Mouse (Mus musculus): ENCODE results near the gene Npb. TPM values are rescaled to one million over a fixed set of nuclear protein-coding genes. Genes with fewer than 3 reads are reported as not detected.
A peak's percentile ranks its signal among the peaks of the same experiment; 100 is the strongest.
"Not testable (repeated sequence)": the region's sequence is repeated elsewhere in the genome, so short reads cannot be mapped to it uniquely, and the experiment has no call there.

Gene Npb
- polyA plus RNA-seq (2016; fragmentation: Nextera tagmentation; extraction: Ambion mirVana): 5.0 and 6.6 TPM in 2 replicates

DNA sequence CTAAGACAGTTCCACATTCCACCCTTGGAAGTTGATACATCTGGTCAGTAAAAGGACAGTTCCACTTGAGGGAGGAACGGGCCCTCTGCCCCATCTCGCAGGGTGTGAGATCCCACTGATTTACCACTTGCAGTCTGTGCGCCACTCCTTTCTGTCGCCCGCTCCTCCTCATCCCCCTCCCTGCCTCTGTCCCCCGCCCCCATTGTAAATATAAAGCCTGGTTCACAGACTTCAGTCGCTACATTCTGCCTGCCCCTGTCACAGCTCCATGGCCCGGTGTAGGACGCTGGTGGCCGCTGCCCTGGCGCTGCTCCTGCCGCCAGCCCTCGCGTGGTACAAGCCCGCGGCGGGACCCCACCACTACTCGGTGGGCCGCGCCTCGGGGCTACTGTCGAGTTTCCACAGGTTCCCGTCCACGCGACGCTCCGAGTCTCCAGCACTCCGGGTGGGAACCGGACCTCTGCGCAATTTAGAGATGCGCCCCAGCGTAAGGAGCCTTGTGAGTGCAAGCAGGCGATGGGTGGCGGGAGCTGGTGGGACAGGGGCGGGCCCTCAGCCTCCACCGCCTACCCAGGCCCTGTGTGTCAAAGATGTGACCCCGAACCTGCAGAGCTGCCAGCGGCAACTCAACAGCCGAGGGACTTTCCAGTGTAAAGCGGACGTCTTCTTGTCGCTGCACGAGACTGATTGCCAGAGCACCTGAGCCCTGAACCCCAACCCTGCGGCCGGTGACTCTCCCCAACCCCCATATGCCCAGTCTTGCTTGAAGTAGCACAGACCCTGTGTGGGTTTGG is at the start of gene Npb:
TSS of gene Npb (plus strand) at position 237 of the 794 bp plus-strand sequence.
- whole genome bisulfite sequencing (ENCODE audit: insufficient replicate concordance): 23% methylated on average over 45 of the region's 45 CpGs
- Histone ChIP-seq H3K4me2 (peak within 1 kb of the TSS; percentile 60), H3K27ac (peak within 1 kb of the TSS; percentile 29), H3K27me3 (replicated peaks) (peaks cover 22% of the 10 kb centered on the region), H3K4me1 (peaks cover 49% of the 10 kb centered on the region), H3K9me3 (replicated peaks) (no peaks in the 10 kb centered on the region), H3K36me3 (peaks cover 79% of the 10 kb centered on the region), H3K4me3 (peak within 1 kb of the TSS; percentile 38), H3K9ac (peak within 1 kb of the TSS; percentile 33; the same call in 1 of the 2 replicates)
- no peak for ATAC-seq

DNA sequence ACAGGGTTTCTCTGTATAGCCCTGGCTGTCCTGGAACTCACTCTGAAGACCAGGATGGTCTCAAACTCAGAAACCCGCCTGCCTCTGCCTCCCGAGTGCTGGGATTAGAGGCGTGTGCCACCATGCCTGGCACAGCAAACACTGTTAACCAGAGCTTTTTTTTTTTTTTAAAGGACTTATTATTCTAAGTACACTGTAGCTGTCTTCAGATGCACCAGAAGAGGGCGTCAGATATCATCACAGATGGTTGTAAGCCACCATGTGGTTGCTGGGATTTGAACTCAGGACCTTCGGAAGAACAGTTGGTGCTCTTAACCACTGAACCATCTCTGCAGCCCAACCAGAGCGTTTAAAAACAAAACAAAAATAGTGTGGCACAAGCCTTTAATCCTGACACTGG is 49.4 kb upstream of the Npb start:
- 72% methylated on average over 6 of the region's 6 CpGs for WGBS (ENCODE audit: insufficient replicate concordance)
- H3K4me1 ChIP-seq; H3K9me3 ChIP-seq (replicated peaks); H3K4me2 ChIP-seq; H3K4me3 ChIP-seq; H3K27ac ChIP-seq; H3K27me3 ChIP-seq (replicated peaks); H3K9ac ChIP-seq; ATAC-seq: not testable (repeated sequence)
- H3K36me3 ChIP-seq: peaks cover 51% of the 10 kb centered on the region

DNA sequence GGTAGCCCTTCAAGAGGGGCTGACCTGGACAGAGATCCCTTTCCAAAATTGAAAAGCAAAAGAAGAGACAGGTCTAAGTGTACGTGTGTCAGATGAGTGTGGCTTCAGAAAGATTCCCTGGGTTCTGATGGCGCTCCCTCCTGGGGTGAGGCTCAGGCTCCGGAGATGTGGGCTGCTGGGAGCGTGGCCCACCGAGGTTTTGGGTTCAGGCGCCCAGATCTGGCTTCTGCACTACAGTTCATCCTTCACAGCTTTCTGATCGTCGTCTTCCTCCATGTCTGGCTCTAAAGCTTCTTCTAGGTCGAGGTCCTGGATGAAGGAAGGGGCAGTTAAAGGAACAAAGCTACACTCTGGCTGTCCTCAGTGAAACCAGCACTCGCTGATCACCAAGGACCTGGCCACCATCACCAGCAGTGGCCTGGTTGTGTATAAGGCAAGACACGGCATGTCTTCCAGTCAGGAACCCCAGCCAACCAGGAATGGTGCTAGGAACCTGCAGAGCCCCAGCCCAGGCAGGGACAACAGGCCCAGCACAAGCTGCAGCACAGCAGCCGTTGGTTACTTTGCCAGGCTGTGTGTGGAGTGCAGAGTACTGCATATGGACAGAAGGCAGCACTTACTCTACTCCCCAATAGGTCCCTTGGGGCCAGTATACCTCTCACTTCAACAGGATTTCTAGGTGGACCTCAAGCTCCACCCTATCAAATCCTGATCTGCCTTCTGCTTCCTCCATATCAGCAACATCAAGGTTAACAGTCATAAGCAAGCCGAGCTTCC is 47.1 kb upstream of the Npb start:
- Histone ChIP-seq H3K4me3 (no peak overlapping the region), H3K4me2 (no peak overlapping the region), H3K9me3 (replicated peaks) (no peaks in the 10 kb centered on the region), H3K27me3 (replicated peaks) (no peaks in the 10 kb centered on the region), H3K4me1 (no peaks in the 10 kb centered on the region), H3K27ac (no peak overlapping the region), H3K9ac (no peak overlapping the region), H3K36me3 (peaks cover 74% of the 10 kb centered on the region)
- 75% methylated on average over 13 of the region's 13 CpGs for WGBS (ENCODE audit: insufficient replicate concordance)
- ATAC-seq: no peak

DNA sequence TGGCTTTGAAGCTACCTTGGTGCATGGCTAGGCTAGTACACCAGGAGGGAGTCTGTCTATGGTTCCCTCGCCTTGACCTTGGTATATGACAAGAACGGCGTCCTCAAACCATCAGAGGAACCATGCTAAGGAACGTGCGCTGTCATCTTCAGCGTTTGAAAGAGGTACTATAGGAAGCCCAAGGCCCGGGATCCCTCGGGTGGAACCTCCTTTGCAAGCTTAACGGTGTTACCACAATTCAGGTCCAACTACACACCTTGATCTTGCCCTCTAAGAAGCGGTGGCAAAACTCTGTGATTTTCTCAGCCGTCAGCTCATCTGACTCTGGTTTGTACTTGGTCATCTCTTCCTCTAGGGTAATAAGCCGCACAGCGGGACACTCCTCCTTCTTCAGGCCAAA is 45.3 kb upstream of the Npb start:
- Histone ChIP-seq H3K27ac (no peak overlapping the region), H3K9ac (no peak overlapping the region), H3K4me1 (no peaks in the 10 kb centered on the region), H3K27me3 (replicated peaks) (no peaks in the 10 kb centered on the region), H3K36me3 (peaks cover 92% of the 10 kb centered on the region), H3K9me3 (replicated peaks) (no peaks in the 10 kb centered on the region), H3K4me2 (no peak overlapping the region), H3K4me3 (no peak overlapping the region)
- 86% methylated on average over 13 of the region's 13 CpGs for WGBS (ENCODE audit: insufficient replicate concordance)
- ATAC-seq: no peak

DNA sequence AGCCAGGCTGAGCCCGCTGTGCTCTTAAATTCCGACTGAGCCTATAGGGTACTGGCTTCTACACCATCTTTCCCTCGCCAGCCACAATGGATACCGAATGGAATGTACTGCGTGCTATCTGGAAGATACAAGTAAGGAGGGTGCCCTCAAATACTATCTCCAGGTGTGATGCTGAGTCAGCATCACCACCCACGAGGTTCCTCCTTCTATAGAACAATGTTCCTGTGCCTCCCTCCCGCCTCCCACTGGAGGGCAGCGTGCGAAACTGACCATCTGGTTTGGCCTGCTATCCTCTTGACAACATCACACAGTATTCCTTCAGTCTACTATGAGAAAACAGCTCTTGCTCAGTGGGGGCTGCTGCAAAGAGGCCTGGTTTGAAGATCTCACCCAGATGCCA is 43.2 kb upstream of the Npb start:
- no peak overlapping the region for H3K27ac ChIP-seq
- 86% methylated on average over 9 of the region's 9 CpGs for WGBS (ENCODE audit: insufficient replicate concordance)
- ATAC-seq: no peak
- H3K9me3 ChIP-seq (replicated peaks): no peaks in the 10 kb centered on the region
- H3K27me3 ChIP-seq (replicated peaks): no peaks in the 10 kb centered on the region
- no peak overlapping the region for H3K4me2 ChIP-seq
- H3K4me1 ChIP-seq: peaks cover 3% of the 10 kb centered on the region; the same call in 1 of the 2 replicates
- no peak overlapping the region for H3K9ac ChIP-seq
- H3K4me3 ChIP-seq: no peak overlapping the region
- peaks cover 99% of the 10 kb centered on the region for H3K36me3 ChIP-seq

DNA sequence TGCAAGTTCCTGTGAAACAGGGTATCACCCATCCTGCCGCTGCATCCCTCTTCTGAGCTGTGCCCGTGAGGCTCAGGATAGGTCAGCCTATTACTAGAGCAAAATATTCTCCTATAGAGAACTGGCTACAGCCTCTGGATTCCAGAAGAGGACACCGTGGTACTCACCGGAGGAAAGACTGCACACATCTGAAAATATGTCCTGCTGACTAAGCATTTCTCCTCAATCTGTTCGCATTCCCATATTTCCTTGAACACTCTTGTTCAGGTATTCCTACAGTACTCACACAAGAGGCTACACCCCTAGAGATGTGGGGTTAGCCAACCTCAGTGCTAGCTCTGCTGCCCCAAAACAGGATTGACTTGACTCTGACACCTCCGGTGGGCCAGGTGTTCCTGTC is 40.0 kb upstream of the Npb start:
- Histone ChIP-seq H3K4me2 (no peak overlapping the region), H3K36me3 (peaks cover 82% of the 10 kb centered on the region), H3K27ac (no peak overlapping the region), H3K4me3 (no peak overlapping the region), H3K9ac (no peak overlapping the region), H3K4me1 (peaks cover 26% of the 10 kb centered on the region), H3K9me3 (replicated peaks) (no peaks in the 10 kb centered on the region), H3K27me3 (replicated peaks) (no peaks in the 10 kb centered on the region)
- ATAC-seq: no peak
- 90% methylated on average over 6 of the region's 6 CpGs for WGBS (ENCODE audit: insufficient replicate concordance)

DNA sequence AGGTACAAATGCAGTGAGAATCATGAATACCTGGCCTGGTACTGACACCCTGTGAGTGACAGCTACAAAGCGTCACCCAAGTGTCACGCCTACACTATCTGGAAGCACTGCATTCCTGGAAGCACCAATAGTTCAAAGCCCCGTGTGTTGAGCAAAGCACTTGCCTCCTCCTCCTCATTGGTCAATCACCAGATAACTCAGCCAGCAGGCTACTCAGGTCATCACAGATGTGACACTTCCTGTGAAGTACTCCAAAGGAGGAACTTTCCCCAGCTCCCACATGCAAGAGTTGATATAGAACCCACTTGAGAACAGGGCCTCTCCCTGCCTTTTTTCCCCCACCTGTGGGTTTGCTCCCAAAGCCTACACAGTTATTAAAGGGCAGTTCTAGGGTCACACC is 37.2 kb upstream of the Npb start:
- WGBS (ENCODE audit: insufficient replicate concordance): 30% methylated on average over 3 of the region's 3 CpGs
- peaks cover 39% of the 10 kb centered on the region for H3K4me1 ChIP-seq
- H3K27me3 ChIP-seq (replicated peaks): no peaks in the 10 kb centered on the region
- peak overlapping the region; percentile 95 for H3K9ac ChIP-seq
- peak overlapping the region; percentile 93 for H3K4me3 ChIP-seq
- H3K9me3 ChIP-seq (replicated peaks): no peaks in the 10 kb centered on the region
- H3K36me3 ChIP-seq: peaks cover 54% of the 10 kb centered on the region
- peak overlapping the region; percentile 96 for H3K4me2 ChIP-seq
- no peak for ATAC-seq
- peak overlapping the region; percentile 90; the same call in 1 of the 2 replicates for H3K27ac ChIP-seq

DNA sequence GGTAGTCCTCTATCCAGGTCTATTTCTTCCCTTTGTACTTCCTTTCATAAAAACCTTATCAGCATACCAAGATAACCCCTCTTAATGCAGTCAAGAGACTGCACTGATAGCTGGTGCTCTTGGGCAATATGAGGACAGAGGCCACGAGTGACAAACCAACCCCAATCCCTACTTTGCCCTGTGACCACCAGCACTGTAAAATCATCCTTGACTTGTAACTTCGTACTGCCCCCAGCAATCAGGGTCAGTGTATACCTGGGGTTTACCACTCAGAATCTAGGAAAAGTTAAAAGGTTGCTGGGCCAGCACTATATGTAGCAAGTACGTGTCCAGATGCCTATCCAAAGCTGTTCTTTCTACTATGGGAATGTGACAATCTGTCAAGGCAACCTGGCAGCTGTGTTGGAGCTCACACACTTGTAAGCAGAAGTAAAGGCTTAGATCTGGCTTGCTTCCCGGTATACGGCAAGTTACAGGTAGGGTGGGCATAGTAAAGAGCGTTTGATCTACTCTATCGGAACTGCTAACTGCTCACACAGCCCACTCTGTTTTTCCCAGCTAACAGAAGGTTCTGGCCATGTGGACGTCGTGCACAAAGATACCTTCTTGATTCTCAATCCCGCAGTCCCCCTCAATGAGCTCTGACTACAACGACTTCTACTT is 36.4 kb upstream of the Npb start:
- WGBS (ENCODE audit: insufficient replicate concordance): 5% methylated on average over 11 of the region's 11 CpGs
- peaks cover 44% of the 10 kb centered on the region for H3K4me1 ChIP-seq
- peak overlapping the region; percentile 95 for H3K9ac ChIP-seq
- H3K4me3 ChIP-seq: peak overlapping the region; percentile 93
- H3K4me2 ChIP-seq: peak overlapping the region; percentile 96
- no peaks in the 10 kb centered on the region for H3K9me3 ChIP-seq (replicated peaks)
- H3K36me3 ChIP-seq: peaks cover 51% of the 10 kb centered on the region
- H3K27me3 ChIP-seq (replicated peaks): no peaks in the 10 kb centered on the region
- no peak for ATAC-seq
- peak overlapping the region; percentile 90 for H3K27ac ChIP-seq

DNA sequence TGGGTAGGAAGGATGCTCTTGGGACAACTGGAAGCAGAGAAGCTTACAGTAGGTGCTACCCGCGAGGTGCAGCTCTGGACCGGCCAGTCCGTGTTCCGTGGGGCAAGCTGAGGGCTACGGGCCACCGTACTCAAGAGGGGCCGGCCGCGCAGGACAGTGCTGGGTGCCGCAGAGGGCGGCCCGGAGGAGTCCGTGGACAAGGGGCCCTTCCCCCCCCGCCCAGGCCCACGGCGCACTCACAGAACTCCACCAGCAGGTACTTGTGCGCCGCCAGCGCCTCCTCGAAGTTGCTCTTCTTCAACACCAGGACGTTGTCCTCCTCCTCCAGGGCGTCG is 35.9 kb upstream of the Npb start:
- H3K36me3 ChIP-seq: peaks cover 51% of the 10 kb centered on the region
- ATAC-seq: peak; percentile 13
- 0% methylated on average over 19 of the region's 24 CpGs for WGBS (ENCODE audit: insufficient replicate concordance)

DNA sequence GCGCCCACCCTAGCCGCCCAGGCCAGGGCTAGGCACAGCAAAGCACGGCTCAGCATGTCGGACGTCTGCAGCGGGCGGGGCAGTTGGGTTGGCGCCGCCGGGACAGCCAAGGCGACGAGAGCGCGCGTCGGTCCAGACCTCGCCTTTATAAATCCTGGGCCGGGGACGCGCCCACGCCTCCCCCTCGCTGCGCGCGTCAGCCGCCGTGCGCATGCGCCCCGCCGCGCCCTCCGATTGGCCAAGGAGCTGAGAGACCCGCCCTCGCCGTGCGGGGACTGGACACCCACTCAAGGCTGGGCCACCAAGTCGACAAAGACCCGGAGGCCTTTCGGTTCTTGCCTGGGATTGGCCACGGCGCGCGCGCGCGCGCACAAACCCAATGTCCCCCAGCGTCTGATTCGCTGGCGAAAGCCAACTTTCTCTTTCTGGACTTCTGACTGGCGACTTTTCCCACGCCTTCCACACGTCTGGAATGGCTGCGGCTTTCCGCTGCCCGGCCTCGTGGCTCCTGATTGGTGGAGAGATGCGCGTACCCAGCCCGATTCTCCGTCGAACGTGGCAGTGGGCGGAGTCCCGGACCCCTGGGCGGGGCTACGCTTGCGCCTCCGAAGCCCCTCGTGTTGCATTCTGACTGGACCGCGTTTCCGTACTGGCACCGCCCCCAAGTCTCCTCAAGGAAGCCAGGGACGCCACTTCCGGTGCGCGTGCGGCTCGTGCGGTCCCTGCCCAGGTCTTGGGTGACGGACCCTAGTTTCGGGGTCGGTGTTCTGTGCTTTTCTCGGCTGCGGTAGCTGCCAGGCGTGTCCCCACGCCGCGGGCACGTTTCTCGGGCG is 35.3 kb upstream of the Npb start, which contains the start of gene P4hb:
TSS of gene P4hb (minus strand) at position 502 of the 833 bp plus-strand sequence.
- Histone ChIP-seq H3K27ac (peak within 1 kb of the TSS; percentile 90), H3K9me3 (replicated peaks) (no peaks in the 10 kb centered on the region), H3K9ac (peak within 1 kb of the TSS; percentile 95), H3K36me3 (peaks cover 51% of the 10 kb centered on the region), H3K4me3 (peak within 1 kb of the TSS; percentile 93), H3K4me1 (peaks cover 49% of the 10 kb centered on the region), H3K4me2 (peak within 1 kb of the TSS; percentile 96), H3K27me3 (replicated peaks) (no peaks in the 10 kb centered on the region)
- ATAC-seq: peak; percentile 94
- under 1% methylated on average over 94 of the region's 94 CpGs for WGBS (ENCODE audit: insufficient replicate concordance)

More for the DNA sequence above, 35.9 kb upstream of the Npb start:
- Histone ChIP-seq H3K9me3 (replicated peaks) (no peaks in the 10 kb centered on the region), H3K4me3 (peak overlapping the region; percentile 93), H3K27ac (peak overlapping the region; percentile 90), H3K4me2 (peak overlapping the region; percentile 96), H3K4me1 (peaks cover 49% of the 10 kb centered on the region), H3K9ac (peak overlapping the region; percentile 95), H3K27me3 (replicated peaks) (no peaks in the 10 kb centered on the region)

DNA sequence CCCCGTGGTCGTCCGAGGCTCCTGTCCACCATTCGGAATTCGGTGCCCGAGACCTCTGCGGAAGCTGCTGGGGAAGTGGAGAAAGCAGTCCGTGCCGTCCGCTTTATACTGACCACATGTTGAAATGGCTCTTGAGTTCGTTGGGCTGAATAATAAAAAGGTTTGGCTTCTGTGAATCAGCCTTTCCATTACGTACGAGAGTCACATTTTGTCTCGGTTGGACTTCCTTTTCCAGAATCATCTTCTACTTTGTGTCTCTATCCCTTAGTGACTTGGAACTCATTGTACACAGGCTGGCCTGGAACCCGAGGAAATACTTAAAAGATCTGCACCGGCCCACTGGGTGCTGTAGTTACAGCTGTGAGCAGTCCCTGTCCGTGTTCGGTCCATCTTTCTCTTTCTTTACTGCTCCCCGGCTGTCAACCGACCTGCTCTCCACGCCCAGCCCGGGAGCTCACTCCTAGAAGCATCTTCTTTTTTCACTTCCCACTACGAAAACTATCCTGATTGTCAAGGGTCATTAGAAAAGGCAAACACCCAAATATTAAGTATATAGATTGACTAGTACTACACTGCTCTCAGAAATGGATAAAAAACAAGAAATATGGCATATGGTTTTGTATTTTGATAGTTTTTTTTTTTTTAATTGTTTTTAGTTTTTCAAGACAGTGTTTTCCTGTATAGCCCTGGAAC is 34.5 kb upstream of the Npb start:
- no peaks in the 10 kb centered on the region for H3K9me3 ChIP-seq (replicated peaks)
- peaks cover 51% of the 10 kb centered on the region for H3K36me3 ChIP-seq
- H3K27me3 ChIP-seq (replicated peaks): no peaks in the 10 kb centered on the region
- ATAC-seq: no peak
- under 1% methylated on average over 23 of the region's 23 CpGs for WGBS (ENCODE audit: insufficient replicate concordance)
- H3K9ac ChIP-seq: peak overlapping the region; percentile 95
- H3K4me2 ChIP-seq: peak overlapping the region; percentile 96
- H3K4me3 ChIP-seq: peak overlapping the region; percentile 93
- peaks cover 55% of the 10 kb centered on the region for H3K4me1 ChIP-seq
- peak overlapping the region; percentile 90 for H3K27ac ChIP-seq

Data from liver, embryonic 12.5 days (tissue).